Mouse (Mus musculus) right cerebral cortex, postnatal 25 days (tissue): ENCODE results near the gene C1qtnf4.

Experiments used
- DNase-seq: peaks from one replicate; pipeline ENCODE4 v3.0.0; 2022

C1qtnf4 gene

DNA sequence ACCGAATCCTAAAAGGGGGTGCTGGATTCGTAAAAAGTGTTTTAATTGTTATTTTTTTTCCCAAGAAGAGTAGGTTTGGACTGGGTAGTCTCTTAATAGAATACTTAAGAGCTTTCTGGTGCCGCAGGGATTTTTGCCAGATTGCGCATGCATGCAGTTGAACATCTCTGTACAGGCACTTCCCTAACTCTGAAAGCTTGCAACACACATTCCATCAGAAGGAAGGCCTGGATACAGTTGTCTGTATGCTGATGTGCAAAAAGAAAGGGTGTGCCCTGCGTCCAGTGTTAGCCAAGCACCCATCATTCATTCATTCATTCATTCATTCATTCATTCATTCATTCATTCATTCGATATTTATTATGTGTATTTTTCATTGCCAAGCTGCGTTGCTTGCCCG lies 54.1 kb downstream of the C1qtnf4 start:
- DNase-seq: no peak
